Mouse (Mus musculus) hindbrain, embryonic 12.5 days (tissue): ENCODE measurements around the gene Cbr4. TPM values are rescaled to one million over a fixed set of nuclear protein-coding genes. Genes with fewer than 3 reads are reported as not detected.
A peak's percentile ranks its signal among the peaks of the same experiment; 100 is the strongest.

Source experiments
- ATAC-seq: fragments of 200-750 bp; cut with Nextera tagmentation; 2 replicates; pipeline ENCODE4 v1.8.0; 2017; ENCODE audit warnings: moderate TSS enrichment; ENCODE audit not compliant: low FRiP score
- H3K27ac ChIP-seq: fragments of 300-500 bp; sonication (generic); 2 replicates; pipeline ENCODE4 v1.5.1; 2016; ENCODE audit warnings: mild to moderate bottlenecking
- H3K27me3 ChIP-seq: fragments of 300-500 bp; sonication (generic); 2 replicates; pipeline ENCODE4 v1.6.1; 2016; ENCODE audit warnings: mild to moderate bottlenecking
- H3K36me3 ChIP-seq: fragments of 300-500 bp; sonication (generic); 2 replicates; pipeline ENCODE4 v1.6.1; 2016; ENCODE audit warnings: mild to moderate bottlenecking
- H3K4me1 ChIP-seq: fragments of 300-500 bp; sonication (generic); 2 replicates; pipeline ENCODE4 v1.6.1; 2016
- H3K4me2 ChIP-seq: fragments of 300-500 bp; sonication (generic); replicated peaks from 2 replicates; pipeline ENCODE4 v1.6.1; 2016; ENCODE audit warnings: mild to moderate bottlenecking
- H3K4me3 ChIP-seq: fragments of 300-500 bp; sonication (generic); 2 replicates; pipeline ENCODE4 v1.5.1; 2016; ENCODE audit warnings: mild to moderate bottlenecking
- H3K9ac ChIP-seq: fragments of 300-500 bp; sonication (generic); 2 replicates; pipeline ENCODE4 v1.6.1; 2016; ENCODE audit warnings: mild to moderate bottlenecking, moderate library complexity
- H3K9me3 ChIP-seq: fragments of 300-500 bp; sonication (generic); replicated peaks from 2 replicates; pipeline ENCODE4 v1.6.1; 2016; ENCODE audit warnings: mild to moderate bottlenecking
- WGBS: fragments of 180-500 bp; shearing (Covaris S2); methylation state at CpG from one replicate; pipeline ENCODE4 v1.1.7; 2016; 5-methylcytosine and 5-hydroxymethylcytosine counted together
- polyA plus RNA-seq: library from polyadenylated mRNA; unstranded; fragments of >200 nt; fragmentation: Nextera tagmentation; extraction: Ambion mirVana; gene quantifications from 2 replicates; pipeline ENCODE4 v1.2.1, GENCODE M21; 2016

Gene Cbr4
- 23.5 and 27.7 TPM in 2 replicates for polyA plus RNA-seq

- Histone ChIP-seq H3K4me2 (peak within 1 kb of the TSS; percentile 81), H3K4me3 (peak within 1 kb of the TSS; percentile 69), H3K9ac (peak within 1 kb of the TSS; percentile 75), H3K27ac (peak within 1 kb of the TSS; percentile 94), H3K27me3 (no peaks in the 10 kb centered on the region), H3K9me3 (no peaks in the 10 kb centered on the region), H3K4me1 (peaks cover 10% of the 10 kb centered on the region), H3K36me3 (0 out of 2 replicates have a peak, but pooled peaks cover 5% of the 10 kb centered on the region)
- 3% methylated on average over 29 of the region's 29 CpGs for WGBS
- ATAC-seq = peak; percentile 94
These were observed at the start of gene Cbr4 for GRCm38 (mm10) chr8:61487597-61488156. Cbr4 (plus strand) TSS chr8:61487734.

- Histone ChIP-seq H3K36me3 (no peaks in the 10 kb centered on the region), H3K4me2 (no peak overlapping the region), H3K27me3 (no peaks in the 10 kb centered on the region), H3K4me3 (no peak overlapping the region), H3K4me1 (peaks cover 17% of the 10 kb centered on the region), H3K9ac (no peak overlapping the region), H3K27ac (peak overlapping the region; percentile 40; the same call in 1 of the 2 replicates), H3K9me3 (0 out of 2 replicates have a peak, but pooled peaks cover 8% of the 10 kb centered on the region)
- no peak for ATAC-seq
- WGBS = 73% methylated on average over 3 of the region's 3 CpGs
These were observed 44.5 kb upstream of the Cbr4 start for GRCm38 (mm10) chr8:61442988-61443387.

- Histone ChIP-seq H3K4me1 (peaks cover 22% of the 10 kb centered on the region), H3K36me3 (no peaks in the 10 kb centered on the region), H3K9me3 (0 out of 2 replicates have a peak, but pooled peaks cover 4% of the 10 kb centered on the region), H3K27ac (peak overlapping the region; percentile 52; the same call in 1 of the 2 replicates), H3K4me3 (no peak overlapping the region), H3K27me3 (no peaks in the 10 kb centered on the region), H3K4me2 (no peak overlapping the region), H3K9ac (no peak overlapping the region)
- WGBS = 25% methylated on average over 3 of the region's 3 CpGs
- no peak for ATAC-seq
These were observed 43.2 kb upstream of the Cbr4 start for GRCm38 (mm10) chr8:61444358-61444757.

GRCm38 (mm10) chr8:61446329-61446728 lies 41.2 kb upstream of the Cbr4 start:
- no peaks in the 10 kb centered on the region for H3K9me3 ChIP-seq
- no peak overlapping the region for H3K4me3 ChIP-seq
- peak; percentile 80 for ATAC-seq
- peak overlapping the region; percentile 85 for H3K27ac ChIP-seq
- 34% methylated on average over 15 of the region's 15 CpGs for WGBS
- H3K27me3 ChIP-seq = no peaks in the 10 kb centered on the region
- peaks cover 22% of the 10 kb centered on the region for H3K4me1 ChIP-seq
- peak overlapping the region; percentile 27; the same call in 1 of the 2 replicates for H3K4me2 ChIP-seq
- H3K36me3 ChIP-seq = no peaks in the 10 kb centered on the region
- H3K9ac ChIP-seq = no peak overlapping the region

GRCm38 (mm10) chr8:61448100-61448499 lies 39.4 kb upstream of the Cbr4 start:
- Histone ChIP-seq H3K4me3 (no peak overlapping the region), H3K4me2 (no peak overlapping the region), H3K9ac (no peak overlapping the region), H3K27me3 (no peaks in the 10 kb centered on the region), H3K4me1 (peaks cover 22% of the 10 kb centered on the region), H3K9me3 (no peaks in the 10 kb centered on the region), H3K27ac (no peak overlapping the region), H3K36me3 (no peaks in the 10 kb centered on the region)
- 89% methylated on average over 2 of the region's 2 CpGs for WGBS
- no peak for ATAC-seq

- 62% methylated on average over 5 of the region's 5 CpGs for WGBS
These were observed 38.7 kb upstream of the Cbr4 start for GRCm38 (mm10) chr8:61448881-61449280.

GRCm38 (mm10) chr8:61450916-61451575 lies 36.5 kb upstream of the Cbr4 start:
- ATAC-seq = no peak
- WGBS = 87% methylated on average over 9 of the region's 9 CpGs
- no peaks in the 10 kb centered on the region for H3K9me3 ChIP-seq
- H3K27ac ChIP-seq = peak overlapping the region; percentile 12; the same call in 1 of the 2 replicates
- H3K36me3 ChIP-seq = no peaks in the 10 kb centered on the region
- no peak overlapping the region for H3K4me3 ChIP-seq
- H3K27me3 ChIP-seq = no peaks in the 10 kb centered on the region
- H3K9ac ChIP-seq = no peak overlapping the region
- H3K4me2 ChIP-seq = no peak overlapping the region
- H3K4me1 ChIP-seq = peaks cover 14% of the 10 kb centered on the region

More at GRCm38 (mm10) chr8:61448881-61449280, 38.7 kb upstream of the Cbr4 start:
- H3K4me3 ChIP-seq = no peak overlapping the region
- no peak overlapping the region for H3K27ac ChIP-seq
- no peak for ATAC-seq
- H3K4me2 ChIP-seq = no peak overlapping the region
- no peaks in the 10 kb centered on the region for H3K27me3 ChIP-seq
- H3K36me3 ChIP-seq = no peaks in the 10 kb centered on the region
- H3K4me1 ChIP-seq = peaks cover 22% of the 10 kb centered on the region
- H3K9me3 ChIP-seq = no peaks in the 10 kb centered on the region
- H3K9ac ChIP-seq = no peak overlapping the region

- ATAC-seq = 0 out of 2 replicates have a peak, but pooled peaks have one; percentile 65
- H3K4me3 ChIP-seq = no peak overlapping the region
- H3K27me3 ChIP-seq = no peaks in the 10 kb centered on the region
- H3K36me3 ChIP-seq = no peaks in the 10 kb centered on the region
- H3K4me1 ChIP-seq = peaks cover 8% of the 10 kb centered on the region
- 85% methylated on average over 8 of the region's 8 CpGs for WGBS
- H3K9me3 ChIP-seq = no peaks in the 10 kb centered on the region
- no peak overlapping the region for H3K4me2 ChIP-seq
- H3K9ac ChIP-seq = no peak overlapping the region
- H3K27ac ChIP-seq = 0 out of 2 replicates have a peak overlapping the region, but pooled peaks have one; percentile 1
These were observed 35.7 kb upstream of the Cbr4 start for GRCm38 (mm10) chr8:61451721-61452337.

GRCm38 (mm10) chr8:61459763-61460162 lies 27.8 kb upstream of the Cbr4 start:
- WGBS = 83% methylated on average over 7 of the region's 7 CpGs
- Histone ChIP-seq H3K36me3 (no peaks in the 10 kb centered on the region), H3K27me3 (no peaks in the 10 kb centered on the region), H3K27ac (no peak overlapping the region), H3K4me1 (no peaks in the 10 kb centered on the region), H3K9me3 (no peaks in the 10 kb centered on the region), H3K4me3 (no peak overlapping the region), H3K4me2 (no peak overlapping the region), H3K9ac (no peak overlapping the region)
- ATAC-seq = no peak

- ATAC-seq = no peak
- Histone ChIP-seq H3K4me2 (no peak overlapping the region), H3K36me3 (no peaks in the 10 kb centered on the region), H3K9ac (no peak overlapping the region), H3K27ac (no peak overlapping the region), H3K27me3 (no peaks in the 10 kb centered on the region), H3K4me1 (no peaks in the 10 kb centered on the region), H3K9me3 (no peaks in the 10 kb centered on the region), H3K4me3 (no peak overlapping the region)
- WGBS = 75% methylated on average over 5 of the region's 5 CpGs
These were observed 25.3 kb upstream of the Cbr4 start for GRCm38 (mm10) chr8:61462221-61462620.

- WGBS = 76% methylated on average over 2 of the region's 2 CpGs
- H3K9ac ChIP-seq = no peak overlapping the region
These were observed 23.1 kb upstream of the Cbr4 start for GRCm38 (mm10) chr8:61464393-61464792.

More at GRCm38 (mm10) chr8:61464393-61464792, 23.1 kb upstream of the Cbr4 start:
- no peak overlapping the region for H3K4me2 ChIP-seq
- H3K27ac ChIP-seq = no peak overlapping the region
- no peaks in the 10 kb centered on the region for H3K9me3 ChIP-seq
- no peaks in the 10 kb centered on the region for H3K36me3 ChIP-seq
- no peak overlapping the region for H3K4me3 ChIP-seq
- H3K4me1 ChIP-seq = no peaks in the 10 kb centered on the region
- no peak for ATAC-seq
- H3K27me3 ChIP-seq = no peaks in the 10 kb centered on the region
